Mouse (Mus musculus) embryonic facial prominence, embryonic 10.5 days (tissue): ENCODE measurements around the gene Gm266. TPM values are rescaled to one million over a fixed set of nuclear protein-coding genes. Genes with fewer than 3 reads are reported as not detected.
A peak's percentile ranks its signal among the peaks of the same experiment; 100 is the strongest.

ENCODE experiments used
- DNase-seq: peaks from one replicate; pipeline ENCODE4 v3.0.0-alpha.2; 2017; ENCODE audit warnings: low spot score
- H3K27ac ChIP-seq: fragments of 300-500 bp; sonication (generic); replicated peaks from 2 replicates; pipeline ENCODE4 v1.5.1; 2016; ENCODE audit warnings: mild to moderate bottlenecking
- H3K27me3 ChIP-seq: fragments of 300-500 bp; sonication (generic); replicated peaks from 2 replicates; pipeline ENCODE4 v1.6.1; 2016; ENCODE audit warnings: low read depth, mild to moderate bottlenecking; ENCODE audit not compliant: poor library complexity, severe bottlenecking
- H3K36me3 ChIP-seq: fragments of 300-500 bp; sonication (generic); replicated peaks from 2 replicates; pipeline ENCODE4 v1.6.1; 2016; ENCODE audit warnings: mild to moderate bottlenecking, moderate library complexity
- H3K4me1 ChIP-seq: fragments of 300-500 bp; sonication (generic); 2 replicates; pipeline ENCODE4 v1.6.1; 2016
- H3K4me3 ChIP-seq: fragments of 300-500 bp; sonication (generic); 2 replicates; pipeline ENCODE4 v1.5.1; 2016; ENCODE audit warnings: mild to moderate bottlenecking, moderate library complexity
- H3K9me3 ChIP-seq: fragments of 300-500 bp; sonication (generic); 2 replicates; pipeline ENCODE4 v1.6.1; 2016; ENCODE audit warnings: mild to moderate bottlenecking
- WGBS: fragments of 180-500 bp; shearing (Covaris S2); methylation state at CpG from one replicate; pipeline ENCODE4 v1.1.7; 2016; 5-methylcytosine and 5-hydroxymethylcytosine counted together
- polyA plus RNA-seq: library from polyadenylated mRNA; unstranded; fragments of >200 nt; fragmentation: Nextera tagmentation; extraction: Ambion mirVana; gene quantifications from 2 replicates; pipeline ENCODE4 v1.2.1, GENCODE M21; 2016

Gene Gm266
- polyA plus RNA-seq: 15.7 and 19.8 TPM in 2 replicates

GRCm38 (mm10) chr12:111485652-111486306 lies at the start of gene Gm266:
Gene Gm266, minus strand, starts transcription at chr12:111485823.
- DNase-seq: peak; percentile 88
- Histone ChIP-seq H3K36me3 (no peaks in the 10 kb centered on the region), H3K4me3 (peak within 1 kb of the TSS; percentile 69), H3K9me3 (no peaks in the 10 kb centered on the region), H3K27ac (peak within 1 kb of the TSS; percentile 91), H3K27me3 (peaks cover 84% of the 10 kb centered on the region), H3K4me1 (peaks cover 48% of the 10 kb centered on the region)
- WGBS: under 1% methylated on average over 58 of the region's 58 CpGs

DNA sequence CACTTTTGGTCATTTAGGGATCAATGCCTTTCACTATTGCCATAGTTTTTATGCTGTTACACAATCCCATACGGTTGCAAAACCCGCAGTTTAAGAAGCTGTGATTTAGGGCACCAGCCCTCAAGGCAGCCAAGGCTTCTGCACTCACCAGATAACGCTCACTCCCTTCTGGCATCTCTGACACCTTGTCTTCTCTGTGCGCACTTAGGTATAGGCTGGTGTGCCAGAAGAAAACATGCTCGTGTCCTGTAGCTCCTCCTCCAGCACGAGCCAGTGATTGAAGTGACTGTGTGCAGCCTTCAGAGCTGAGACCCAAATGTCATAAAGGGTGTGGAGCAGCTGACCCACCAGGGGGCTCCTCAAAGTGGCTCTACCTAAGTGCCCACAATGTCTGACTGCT lies 49.7 kb upstream of the Gm266 start:
- Histone ChIP-seq H3K36me3 (peaks cover 17% of the 10 kb centered on the region), H3K9me3 (no peaks in the 10 kb centered on the region), H3K27ac (no peak overlapping the region), H3K4me1 (peaks cover 23% of the 10 kb centered on the region), H3K4me3 (no peak overlapping the region), H3K27me3 (no peaks in the 10 kb centered on the region)
- WGBS: 67% methylated on average over 6 of the region's 6 CpGs
- DNase-seq: no peak

DNA sequence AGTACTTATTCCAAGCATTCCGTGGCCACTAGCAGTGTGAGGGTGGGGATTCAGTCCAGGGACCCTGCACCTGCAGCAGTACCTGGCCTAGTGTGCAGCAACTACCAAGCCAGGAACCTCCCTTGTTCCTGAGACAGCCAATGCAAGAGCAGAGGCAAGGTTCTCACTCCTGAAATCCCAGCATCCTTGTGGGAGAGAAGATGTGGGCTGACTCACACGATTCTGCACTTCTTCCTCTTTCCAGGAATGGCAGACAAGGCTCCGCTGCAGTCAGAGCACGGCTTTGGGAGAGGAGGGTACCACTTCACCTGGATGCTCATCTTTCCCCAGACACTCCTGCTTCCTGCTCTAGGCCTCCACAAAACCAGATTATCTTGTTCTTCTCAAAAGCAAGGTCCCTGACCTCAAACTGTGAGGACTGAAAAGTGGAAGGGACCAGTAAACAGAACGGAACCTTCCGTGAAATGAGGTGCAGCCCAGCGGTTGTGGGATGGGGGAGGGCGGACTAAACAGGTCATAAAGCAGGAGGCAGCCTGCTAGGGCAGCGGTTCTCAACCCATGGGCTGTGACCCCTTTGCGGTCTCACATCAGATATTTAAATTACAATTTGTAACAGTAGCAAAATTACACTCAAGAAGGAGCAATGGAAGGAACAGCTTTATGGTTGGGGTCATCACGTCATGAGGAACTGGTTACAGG lies 47.6 kb upstream of the Gm266 start:
- Histone ChIP-seq H3K27me3 (no peaks in the 10 kb centered on the region), H3K4me1 (peaks cover 9% of the 10 kb centered on the region), H3K4me3 (no peak overlapping the region), H3K9me3 (no peaks in the 10 kb centered on the region), H3K27ac (no peak overlapping the region), H3K36me3 (no peaks in the 10 kb centered on the region)
- no peak for DNase-seq
- 66% methylated on average over 11 of the region's 11 CpGs for WGBS

GRCm38 (mm10) chr12:111529192-111529591 lies 43.6 kb upstream of the Gm266 start:
- no peak for DNase-seq
- H3K27ac ChIP-seq: no peak overlapping the region
- H3K4me1 ChIP-seq: no peaks in the 10 kb centered on the region
- 23% methylated on average over 8 of the region's 8 CpGs for WGBS
- H3K9me3 ChIP-seq: 0 out of 2 replicates have a peak, but pooled peaks cover 3% of the 10 kb centered on the region
- no peaks in the 10 kb centered on the region for H3K27me3 ChIP-seq
- H3K36me3 ChIP-seq: no peaks in the 10 kb centered on the region
- no peak overlapping the region for H3K4me3 ChIP-seq

- no peak for DNase-seq
- H3K36me3 ChIP-seq: no peaks in the 10 kb centered on the region
- H3K4me3 ChIP-seq: no peak overlapping the region
- H3K9me3 ChIP-seq: peaks cover 5% of the 10 kb centered on the region; the same call in 1 of the 2 replicates
- WGBS: 67% methylated on average over 8 of the region's 8 CpGs
- no peaks in the 10 kb centered on the region for H3K4me1 ChIP-seq
- H3K27me3 ChIP-seq: no peaks in the 10 kb centered on the region
- no peak overlapping the region for H3K27ac ChIP-seq
These were observed 42.1 kb upstream of the Gm266 start for GRCm38 (mm10) chr12:111527643-111528281.

DNA sequence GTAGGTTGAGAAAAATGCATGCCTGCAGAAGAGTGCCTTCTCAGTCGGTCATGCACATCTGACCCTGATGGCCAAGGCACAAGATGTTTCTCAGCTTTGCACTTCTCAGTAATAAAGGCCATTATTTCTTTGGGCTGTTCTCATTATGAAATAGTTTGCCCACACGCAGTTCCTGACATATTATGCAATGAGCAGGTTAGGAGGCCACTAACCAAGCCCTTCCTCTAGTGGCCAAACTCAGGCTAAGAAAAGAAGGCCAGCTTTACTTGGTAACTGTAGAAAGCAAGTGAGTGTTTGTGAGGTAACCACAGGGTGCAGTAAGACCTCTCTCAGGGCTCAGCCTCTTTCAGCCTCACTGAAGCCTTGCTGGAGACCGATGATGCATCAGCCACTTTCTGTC lies 39.3 kb upstream of the Gm266 start:
- H3K4me3 ChIP-seq: no peak overlapping the region
- peaks cover 17% of the 10 kb centered on the region; the same call in 1 of the 2 replicates for H3K9me3 ChIP-seq
- no peaks in the 10 kb centered on the region for H3K36me3 ChIP-seq
- DNase-seq: no peak
- H3K27me3 ChIP-seq: no peaks in the 10 kb centered on the region
- WGBS: 87% methylated on average over 3 of the region's 3 CpGs
- no peak overlapping the region for H3K27ac ChIP-seq
- H3K4me1 ChIP-seq: no peaks in the 10 kb centered on the region

DNA sequence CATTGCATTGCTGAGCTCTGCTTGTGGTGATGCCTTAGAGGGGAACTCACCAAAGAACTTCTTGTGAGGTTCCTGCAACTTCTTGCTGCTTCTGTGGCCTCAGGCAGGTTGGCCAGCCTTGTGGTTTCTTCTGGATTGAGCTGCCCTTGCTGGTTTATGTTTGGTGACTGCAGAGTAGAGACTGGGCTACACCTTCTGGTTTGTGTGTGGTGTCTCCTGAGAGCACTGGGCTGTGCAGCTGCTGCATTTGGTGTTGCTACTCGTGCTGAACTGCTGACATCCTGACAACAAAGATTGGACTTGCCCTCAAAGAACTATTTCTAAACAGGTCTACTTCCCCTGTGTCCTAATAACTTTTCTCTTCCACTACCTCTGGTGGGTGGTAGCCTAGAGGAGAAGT lies 38.8 kb upstream of the Gm266 start:
- DNase-seq: no peak
- H3K4me3 ChIP-seq: no peak overlapping the region
- peaks cover 17% of the 10 kb centered on the region; the same call in 1 of the 2 replicates for H3K9me3 ChIP-seq
- no peaks in the 10 kb centered on the region for H3K4me1 ChIP-seq
- no peaks in the 10 kb centered on the region for H3K27me3 ChIP-seq
- WGBS: 63% methylated on average over 1 of the region's 1 CpGs
- H3K36me3 ChIP-seq: no peaks in the 10 kb centered on the region
- H3K27ac ChIP-seq: no peak overlapping the region

DNA sequence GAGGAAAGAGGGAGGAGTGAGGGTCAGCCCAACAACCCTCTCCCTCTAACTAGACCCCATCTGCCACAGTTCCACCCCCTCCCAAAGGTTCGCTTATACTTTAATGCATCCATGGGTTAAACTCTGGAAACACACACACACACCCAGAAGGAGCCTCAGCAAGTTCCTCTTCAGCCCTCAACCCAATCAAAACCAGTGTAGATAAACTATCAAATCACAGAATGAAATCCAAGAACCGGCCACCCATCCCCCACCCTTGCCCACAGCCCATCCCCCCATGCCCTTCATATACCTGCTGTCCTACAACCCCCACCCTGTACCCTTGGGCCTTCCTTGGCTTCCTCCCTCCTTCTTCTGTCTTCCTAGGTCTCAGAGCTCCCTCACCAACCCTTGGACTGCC lies 35.4 kb upstream of the Gm266 start:
- Histone ChIP-seq H3K4me3 (no peak overlapping the region), H3K4me1 (no peaks in the 10 kb centered on the region), H3K27me3 (no peaks in the 10 kb centered on the region), H3K9me3 (peaks cover 17% of the 10 kb centered on the region; the same call in 1 of the 2 replicates), H3K36me3 (no peaks in the 10 kb centered on the region), H3K27ac (no peak overlapping the region)
- 90% methylated on average over 2 of the region's 2 CpGs for WGBS
- no peak for DNase-seq

DNA sequence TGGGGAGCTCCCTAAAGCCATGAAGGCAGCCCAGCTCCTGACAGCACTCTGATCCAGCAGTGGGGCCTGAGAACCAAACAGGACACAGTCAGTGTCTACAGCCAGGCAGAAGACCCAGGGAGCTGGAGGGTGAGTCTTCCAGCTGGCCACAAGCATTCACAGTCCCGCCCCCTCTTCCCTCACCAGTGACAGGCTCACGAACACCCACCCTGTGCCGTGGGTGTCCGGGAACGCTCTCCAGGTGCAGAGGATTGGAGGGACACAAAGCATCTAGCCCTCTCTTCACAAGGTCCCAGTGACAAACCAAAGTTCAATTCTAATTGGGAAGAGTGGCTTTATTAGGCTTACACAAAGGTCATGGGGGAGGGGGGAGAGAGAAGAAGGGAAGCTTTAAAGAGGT lies 34.2 kb upstream of the Gm266 start:
- H3K4me3 ChIP-seq: no peak overlapping the region
- H3K27ac ChIP-seq: no peak overlapping the region
- H3K27me3 ChIP-seq: no peaks in the 10 kb centered on the region
- H3K4me1 ChIP-seq: no peaks in the 10 kb centered on the region
- WGBS: 81% methylated on average over 5 of the region's 5 CpGs
- no peak for DNase-seq
- peaks cover 17% of the 10 kb centered on the region; the same call in 1 of the 2 replicates for H3K9me3 ChIP-seq
- no peaks in the 10 kb centered on the region for H3K36me3 ChIP-seq

DNA sequence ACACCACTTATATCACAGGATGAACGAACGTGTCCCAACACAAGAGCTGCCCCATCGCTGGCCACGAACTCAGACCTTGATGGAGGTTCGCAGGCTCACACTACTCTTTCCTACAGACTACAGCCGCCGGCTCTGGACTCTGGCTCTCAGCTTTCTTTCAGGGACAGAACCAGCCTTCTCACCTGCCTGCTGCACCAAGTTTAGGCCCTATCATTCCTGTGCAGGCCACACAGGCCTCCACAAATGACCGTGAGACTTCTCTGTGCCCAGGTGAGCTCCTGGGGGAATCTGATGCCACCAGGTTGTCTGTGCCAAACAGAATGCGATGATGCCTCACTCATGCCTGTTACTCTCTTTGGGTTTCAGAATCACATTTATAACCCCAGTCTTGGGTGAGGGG lies 32.8 kb upstream of the Gm266 start:
- Histone ChIP-seq H3K27me3 (no peaks in the 10 kb centered on the region), H3K4me1 (0 out of 2 replicates have a peak, but pooled peaks cover 10% of the 10 kb centered on the region), H3K36me3 (no peaks in the 10 kb centered on the region), H3K27ac (no peak overlapping the region), H3K9me3 (peaks cover 14% of the 10 kb centered on the region; the same call in 1 of the 2 replicates), H3K4me3 (no peak overlapping the region)
- 90% methylated on average over 9 of the region's 9 CpGs for WGBS
- DNase-seq: no peak

- no peak overlapping the region for H3K27ac ChIP-seq
- no peaks in the 10 kb centered on the region for H3K36me3 ChIP-seq
- no peak for DNase-seq
- H3K9me3 ChIP-seq: peaks cover 14% of the 10 kb centered on the region; the same call in 1 of the 2 replicates
- no peaks in the 10 kb centered on the region for H3K27me3 ChIP-seq
- WGBS: 76% methylated on average over 4 of the region's 4 CpGs
- 0 out of 2 replicates have a peak, but pooled peaks cover 10% of the 10 kb centered on the region for H3K4me1 ChIP-seq
- no peak overlapping the region for H3K4me3 ChIP-seq
These were observed 32.3 kb upstream of the Gm266 start for GRCm38 (mm10) chr12:111517901-111518300.

DNA sequence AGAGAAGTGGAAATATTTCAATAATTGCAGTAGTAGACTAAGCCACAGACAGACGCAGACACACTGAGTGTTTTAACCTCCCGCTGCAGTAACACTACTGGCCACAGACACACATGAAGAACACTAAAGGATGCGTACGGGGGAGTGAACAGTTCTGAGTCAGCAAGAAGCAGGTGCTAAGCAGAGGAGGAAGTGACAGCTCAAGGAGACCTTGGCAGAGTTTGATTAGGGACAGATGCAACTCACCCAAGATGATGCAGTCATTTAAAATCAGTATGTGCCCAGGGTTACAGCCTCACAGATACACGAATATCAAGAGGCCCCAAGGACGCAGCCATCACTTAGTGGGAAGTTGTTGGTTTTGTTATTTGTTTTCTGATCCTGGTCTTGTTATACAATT lies 31.2 kb upstream of the Gm266 start:
- H3K4me1 ChIP-seq: 0 out of 2 replicates have a peak, but pooled peaks cover 10% of the 10 kb centered on the region
- H3K9me3 ChIP-seq: peaks cover 3% of the 10 kb centered on the region; the same call in 1 of the 2 replicates
- no peak overlapping the region for H3K4me3 ChIP-seq
- H3K27ac ChIP-seq: no peak overlapping the region
- WGBS: 88% methylated on average over 6 of the region's 6 CpGs
- H3K36me3 ChIP-seq: no peaks in the 10 kb centered on the region
- H3K27me3 ChIP-seq: no peaks in the 10 kb centered on the region
- DNase-seq: no peak
